Mouse (Mus musculus): Measurements from ENCODE around the gene Stk17b. TPM values are rescaled to one million over a fixed set of nuclear protein-coding genes. Genes with fewer than 3 reads are reported as not detected.
"Not testable (repeated sequence)": the region's sequence is repeated elsewhere in the genome, so short reads cannot be mapped to it uniquely, and the experiment has no call there.

Gene Stk17b
- polyA plus RNA-seq, 1 experiment from 2014 or later = 20.6 TPM

DNA sequence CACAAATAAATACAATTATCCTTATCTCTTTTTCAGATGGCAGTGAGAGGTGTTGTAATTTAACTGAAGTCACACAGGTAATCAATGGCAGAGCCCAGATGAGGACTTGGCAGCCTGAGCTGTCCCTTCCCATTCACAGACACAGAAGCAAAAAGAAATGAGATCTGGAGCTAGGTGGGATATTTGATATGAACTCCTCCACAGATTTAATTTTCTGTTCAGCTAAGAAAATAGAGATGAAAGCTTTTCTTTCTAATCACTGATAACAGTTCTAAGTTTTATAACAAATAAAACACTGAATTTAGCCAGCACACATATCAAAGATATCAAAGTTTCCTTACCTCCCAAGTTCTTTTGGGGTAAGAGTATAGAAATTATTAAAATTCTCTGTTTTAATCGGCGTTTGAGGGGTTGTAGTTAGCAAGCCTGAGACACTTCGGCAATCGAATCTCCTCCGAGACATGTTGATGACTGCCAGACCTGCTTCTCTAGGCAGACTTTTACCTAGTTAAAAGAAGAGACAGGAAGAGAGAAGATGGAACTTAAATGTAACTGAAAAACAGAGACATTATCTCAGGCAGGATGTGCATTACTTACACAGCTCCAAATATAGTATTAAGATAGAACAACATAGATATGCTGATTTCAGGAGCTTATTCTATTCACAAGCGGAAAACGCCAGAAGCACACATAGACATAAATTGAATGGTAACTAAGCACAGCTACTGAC is 8.7 kb downstream of the Stk17b start:
- Histone ChIP-seq H3K4me3 (no peak overlapping the region), H3K4me1 (no peaks in the 10 kb centered on the region), H3K9me3 (no peaks in the 10 kb centered on the region), H3K4me2 (no peak overlapping the region), H3K27ac (no peak overlapping the region), H3K27me3 (no peaks in the 10 kb centered on the region), H3K36me3 (no peaks in the 10 kb centered on the region), H3K9ac (no peak overlapping the region)
- WGBS = 89% methylated on average over 7 of the region's 7 CpGs
- ATAC-seq (ENCODE audit: borderline replicate concordance, extremely low read depth, low FRiP score, low TSS enrichment) = no peak

DNA sequence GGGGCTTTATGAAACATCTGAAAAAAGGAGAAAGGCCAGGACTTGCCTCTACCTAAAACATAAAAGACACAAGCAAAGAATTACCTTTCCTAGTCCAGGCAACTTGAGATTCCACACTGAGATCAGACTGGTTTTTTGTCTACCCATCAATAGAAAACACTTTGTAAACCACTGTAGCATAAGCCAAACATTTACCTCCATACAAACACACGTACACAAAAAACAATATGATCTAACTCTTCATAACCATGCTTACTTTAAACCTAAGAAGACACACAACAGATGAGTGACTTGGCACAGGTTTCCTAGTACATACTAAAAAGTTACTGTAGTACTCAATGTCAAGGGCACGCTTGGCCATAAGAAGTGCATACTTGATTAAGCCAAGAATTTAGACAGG is 9.5 kb downstream of the Stk17b start:
- Histone ChIP-seq H3K9me3 (no peaks in the 10 kb centered on the region), H3K27me3 (no peaks in the 10 kb centered on the region), H3K9ac (no peak overlapping the region), H3K4me3 (no peak overlapping the region), H3K4me2 (no peak overlapping the region), H3K36me3 (no peaks in the 10 kb centered on the region), H3K27ac (no peak overlapping the region), H3K4me1 (no peaks in the 10 kb centered on the region)
- no peak for ATAC-seq (ENCODE audit: borderline replicate concordance, extremely low read depth, low FRiP score, low TSS enrichment)
- 82% methylated on average over 2 of the region's 2 CpGs for WGBS

DNA sequence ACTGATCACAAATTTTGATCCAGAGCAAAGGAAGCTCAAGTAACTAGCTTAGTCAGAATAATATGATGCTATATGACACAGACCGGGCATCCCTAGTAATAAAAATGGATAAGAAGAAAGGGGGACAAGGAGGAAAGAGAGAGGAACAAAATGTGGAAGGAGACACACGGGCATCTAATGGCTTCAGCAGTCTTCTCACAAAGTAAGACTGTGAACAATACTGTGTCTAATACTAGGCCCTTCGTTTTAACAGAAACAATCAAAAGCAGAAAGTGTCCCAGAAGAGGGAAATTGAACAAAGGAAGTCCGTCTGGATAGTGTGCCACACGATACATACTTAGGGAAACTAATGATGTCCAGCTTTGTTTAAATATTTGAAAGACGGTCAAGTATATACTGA is 10.0 kb downstream of the Stk17b start:
- Histone ChIP-seq H3K9ac (no peak overlapping the region), H3K27ac (no peak overlapping the region), H3K4me3 (no peak overlapping the region), H3K4me2 (no peak overlapping the region), H3K4me1 (no peaks in the 10 kb centered on the region), H3K9me3 (no peaks in the 10 kb centered on the region), H3K27me3 (no peaks in the 10 kb centered on the region), H3K36me3 (no peaks in the 10 kb centered on the region)
- 78% methylated on average over 6 of the region's 6 CpGs for WGBS
- no peak for ATAC-seq (ENCODE audit: borderline replicate concordance, extremely low read depth, low FRiP score, low TSS enrichment)

DNA sequence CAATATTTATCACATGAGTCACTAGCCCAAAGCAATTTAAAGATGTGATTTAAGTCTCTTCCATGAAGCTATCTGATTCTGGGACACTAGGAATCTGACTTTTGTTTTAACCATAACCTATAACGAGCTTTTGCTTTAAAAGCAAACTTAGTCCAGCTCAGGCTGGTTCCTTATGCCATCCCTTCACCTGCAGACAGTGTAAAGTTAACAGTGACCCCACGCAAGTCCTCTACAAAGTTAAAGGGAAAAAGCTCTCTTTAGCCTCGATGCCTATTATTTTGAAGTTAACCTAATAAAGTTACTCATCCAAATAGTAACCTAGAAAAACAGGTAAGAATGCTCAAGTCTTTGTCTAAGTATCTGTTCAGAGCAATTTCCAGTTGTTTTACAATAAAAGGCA is 10.5 kb downstream of the Stk17b start:
- Histone ChIP-seq H3K9ac (no peak overlapping the region), H3K9me3 (no peaks in the 10 kb centered on the region), H3K27ac (no peak overlapping the region), H3K27me3 (no peaks in the 10 kb centered on the region), H3K36me3 (no peaks in the 10 kb centered on the region), H3K4me2 (no peak overlapping the region), H3K4me3 (no peak overlapping the region), H3K4me1 (no peaks in the 10 kb centered on the region)
- no peak for ATAC-seq (ENCODE audit: borderline replicate concordance, extremely low read depth, low FRiP score, low TSS enrichment)
- WGBS = 84% methylated on average over 3 of the region's 3 CpGs

DNA sequence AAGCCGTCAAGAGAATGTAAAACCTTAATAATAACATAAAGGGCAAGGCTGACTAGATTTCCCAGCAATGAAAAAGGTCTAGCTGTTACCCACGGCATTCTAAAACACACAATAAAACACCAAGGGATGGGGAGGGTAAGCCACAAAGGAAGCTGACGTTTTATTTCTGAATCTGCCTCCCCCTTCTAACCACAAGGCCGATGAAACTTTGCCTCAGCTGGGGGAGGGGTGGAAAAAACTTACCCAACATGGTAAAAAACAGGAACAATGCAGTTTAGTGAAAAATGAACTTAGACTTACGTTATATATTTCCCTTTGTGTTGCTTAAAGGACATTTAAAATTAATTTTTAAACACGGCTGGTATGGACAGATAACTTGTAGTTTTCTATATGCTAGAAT is 11.0 kb downstream of the Stk17b start:
- ATAC-seq (ENCODE audit: borderline replicate concordance, extremely low read depth, low FRiP score, low TSS enrichment) = no peak
- Histone ChIP-seq H3K36me3 (no peaks in the 10 kb centered on the region), H3K27me3 (no peaks in the 10 kb centered on the region), H3K9ac (no peak overlapping the region), H3K9me3 (no peaks in the 10 kb centered on the region), H3K27ac (no peak overlapping the region), H3K4me1 (no peaks in the 10 kb centered on the region), H3K4me3 (no peak overlapping the region), H3K4me2 (no peak overlapping the region)
- WGBS = 65% methylated on average over 6 of the region's 6 CpGs

DNA sequence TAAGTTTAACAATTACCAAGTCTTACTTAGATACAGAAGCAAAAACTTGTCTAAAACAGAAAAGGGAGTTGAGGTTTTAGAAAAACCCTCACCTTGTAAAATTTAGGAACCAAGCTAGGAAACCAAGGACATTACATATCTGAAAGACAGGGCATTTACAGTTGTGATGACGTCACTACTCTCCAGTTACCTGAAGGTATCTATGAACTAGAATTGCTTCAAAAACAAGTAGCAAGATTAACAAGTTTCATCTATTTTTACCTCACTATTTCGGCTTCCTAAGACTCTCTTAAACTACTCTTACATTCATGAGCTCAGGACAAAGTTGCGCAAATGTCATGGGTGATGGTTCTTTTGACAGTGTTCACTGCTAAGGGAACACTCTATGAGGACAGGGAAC is 12.1 kb downstream of the Stk17b start:
- no peak for ATAC-seq (ENCODE audit: borderline replicate concordance, extremely low read depth, low FRiP score, low TSS enrichment)
- no peak overlapping the region for H3K4me3 ChIP-seq

DNA sequence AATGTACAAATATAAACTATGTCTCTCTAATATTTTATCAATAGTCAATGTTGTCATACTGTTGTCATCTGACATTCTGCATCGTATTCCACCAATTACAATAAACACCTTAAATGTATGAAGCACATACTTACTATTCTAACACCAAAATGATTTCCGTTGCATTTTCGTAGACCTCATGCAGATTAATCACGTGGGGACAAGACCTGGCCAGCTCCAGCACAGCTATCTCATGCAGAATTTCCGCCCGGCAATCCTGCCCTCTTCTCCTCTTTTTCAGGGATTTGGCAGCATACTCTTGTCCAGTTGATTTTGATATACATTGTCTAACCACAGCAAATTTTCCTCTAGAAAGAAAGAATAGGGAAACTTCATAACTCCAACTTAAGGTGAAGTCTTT is 13.5 kb downstream of the Stk17b start:
- Histone ChIP-seq H3K4me1 (no peaks in the 10 kb centered on the region), H3K9me3 (no peaks in the 10 kb centered on the region), H3K27me3 (no peaks in the 10 kb centered on the region), H3K4me2 (no peak overlapping the region), H3K9ac (no peak overlapping the region), H3K4me3 (no peak overlapping the region), H3K27ac (no peak overlapping the region), H3K36me3 (no peaks in the 10 kb centered on the region)
- WGBS = 89% methylated on average over 6 of the region's 6 CpGs
- no peak for ATAC-seq (ENCODE audit: borderline replicate concordance, extremely low read depth, low FRiP score, low TSS enrichment)

More for the DNA sequence above, 12.1 kb downstream of the Stk17b start:
- H3K9me3 ChIP-seq = no peaks in the 10 kb centered on the region
- no peak overlapping the region for H3K27ac ChIP-seq
- no peaks in the 10 kb centered on the region for H3K4me1 ChIP-seq
- H3K4me2 ChIP-seq = no peak overlapping the region
- H3K36me3 ChIP-seq = no peaks in the 10 kb centered on the region
- WGBS = 88% methylated on average over 3 of the region's 3 CpGs
- H3K9ac ChIP-seq = no peak overlapping the region
- H3K27me3 ChIP-seq = no peaks in the 10 kb centered on the region

DNA sequence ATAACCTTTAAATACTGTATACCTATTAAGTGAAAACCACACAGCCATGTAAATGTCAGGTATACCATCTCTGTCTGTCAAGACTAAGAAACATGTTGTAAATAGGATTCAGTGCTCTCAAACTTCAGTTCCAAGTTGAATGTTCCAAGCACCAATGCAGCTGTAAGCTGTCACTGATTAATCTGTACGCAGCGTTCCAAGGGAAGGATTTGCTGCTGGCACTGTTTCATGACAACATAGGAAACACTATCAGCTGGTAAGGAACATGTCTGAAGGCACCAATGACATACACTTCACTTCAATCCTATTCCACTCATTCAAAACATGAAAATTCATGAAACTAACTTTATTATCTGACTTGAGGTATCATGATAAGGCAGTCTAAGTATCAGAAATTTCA is 18.9 kb downstream of the Stk17b start:
- no peak overlapping the region for H3K9ac ChIP-seq
- H3K4me1 ChIP-seq = no peaks in the 10 kb centered on the region
- no peaks in the 10 kb centered on the region for H3K27me3 ChIP-seq
- H3K4me2 ChIP-seq = no peak overlapping the region
- H3K27ac ChIP-seq = no peak overlapping the region
- H3K9me3 ChIP-seq = no peaks in the 10 kb centered on the region
- WGBS = 58% methylated on average over 2 of the region's 2 CpGs
- no peak for ATAC-seq (ENCODE audit: borderline replicate concordance, extremely low read depth, low FRiP score, low TSS enrichment)
- no peak overlapping the region for H3K4me3 ChIP-seq
- H3K36me3 ChIP-seq = 0 out of 2 replicates have a peak, but pooled peaks cover 4% of the 10 kb centered on the region

DNA sequence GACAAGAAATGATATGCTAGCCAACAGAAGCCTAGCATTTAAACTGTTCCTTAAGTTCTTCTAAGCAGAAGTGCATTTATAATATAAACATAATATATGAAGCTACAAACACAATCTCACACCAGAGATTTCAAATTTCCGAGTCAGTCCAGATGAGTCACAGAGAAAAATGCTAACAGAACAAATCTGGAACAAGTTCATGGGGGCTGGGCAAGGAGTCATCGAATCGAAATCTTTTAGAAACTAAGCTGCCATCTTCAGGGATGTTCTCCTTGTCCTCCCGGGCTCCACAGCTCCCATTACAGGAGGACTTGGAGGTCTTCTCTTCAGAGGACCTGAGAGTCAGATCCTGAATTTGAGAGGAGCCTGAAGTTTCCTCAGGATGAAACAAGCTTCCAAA is 27.7 kb downstream of the Stk17b start:
- ATAC-seq (ENCODE audit: borderline replicate concordance, extremely low read depth, low FRiP score, low TSS enrichment) = no peak
- H3K4me2 ChIP-seq = no peak overlapping the region
- H3K27ac ChIP-seq = no peak overlapping the region
- no peak overlapping the region for H3K9ac ChIP-seq
- H3K36me3 ChIP-seq = peaks cover 6% of the 10 kb centered on the region; the same call in 1 of the 2 replicates
- WGBS = 85% methylated on average over 4 of the region's 4 CpGs
- no peaks in the 10 kb centered on the region for H3K4me1 ChIP-seq
- no peak overlapping the region for H3K4me3 ChIP-seq
- H3K9me3 ChIP-seq = no peaks in the 10 kb centered on the region
- H3K27me3 ChIP-seq = no peaks in the 10 kb centered on the region

DNA sequence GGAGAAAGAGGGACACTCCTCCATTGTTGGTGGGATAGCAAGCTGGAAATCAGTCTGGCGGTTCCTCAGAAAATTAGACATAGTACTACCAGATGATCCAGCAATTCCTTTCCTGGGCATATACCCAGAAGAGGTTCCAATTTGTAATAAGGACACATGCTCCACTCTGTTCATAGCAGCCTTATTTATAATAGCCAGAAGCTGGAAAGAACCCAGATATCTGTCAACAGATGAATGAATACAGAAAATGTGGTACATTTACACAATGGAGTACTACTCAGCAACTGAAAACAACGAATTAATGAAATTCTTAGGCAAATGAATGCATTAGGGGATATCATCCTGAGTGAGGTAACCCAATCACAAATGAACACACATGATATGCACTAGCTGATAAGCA is 31.5 kb downstream of the Stk17b start:
- not testable (repeated sequence) for H3K9me3 ChIP-seq; H3K4me3 ChIP-seq; H3K36me3 ChIP-seq; H3K4me2 ChIP-seq; ATAC-seq (ENCODE audit: borderline replicate concordance, extremely low read depth, low FRiP score, low TSS enrichment); H3K9ac ChIP-seq; H3K27ac ChIP-seq; H3K4me1 ChIP-seq; H3K27me3 ChIP-seq
- 91% methylated on average over 2 of the region's 2 CpGs for WGBS

DNA sequence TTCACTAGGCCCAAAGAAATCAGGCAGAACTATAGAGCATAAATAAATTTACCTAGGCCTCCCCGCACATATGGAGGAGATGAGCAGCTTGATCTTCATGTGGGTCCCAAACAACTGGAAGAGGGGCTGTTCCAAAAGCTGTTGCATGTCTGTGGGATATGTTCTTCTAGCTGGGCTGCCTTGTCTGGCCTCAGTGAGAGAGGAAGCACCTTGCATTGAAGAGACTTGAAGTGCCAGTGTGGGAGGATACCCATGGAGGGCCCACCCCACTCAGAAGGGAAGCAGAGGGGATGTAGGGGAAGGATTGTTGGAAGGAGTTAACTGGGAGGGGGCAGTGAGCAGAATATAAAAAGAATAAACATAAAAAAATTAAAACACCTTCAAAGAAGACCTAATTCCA is 33.9 kb downstream of the Stk17b start:
- WGBS = 79% methylated on average over 1 of the region's 1 CpGs
- Histone ChIP-seq H3K27me3 (no peaks in the 10 kb centered on the region), H3K36me3 (no peaks in the 10 kb centered on the region), H3K9me3 (no peaks in the 10 kb centered on the region), H3K4me3 (no peak overlapping the region), H3K4me1 (no peaks in the 10 kb centered on the region), H3K4me2 (no peak overlapping the region), H3K9ac (no peak overlapping the region), H3K27ac (no peak overlapping the region)
- ATAC-seq (ENCODE audit: borderline replicate concordance, extremely low read depth, low FRiP score, low TSS enrichment) = no peak

DNA sequence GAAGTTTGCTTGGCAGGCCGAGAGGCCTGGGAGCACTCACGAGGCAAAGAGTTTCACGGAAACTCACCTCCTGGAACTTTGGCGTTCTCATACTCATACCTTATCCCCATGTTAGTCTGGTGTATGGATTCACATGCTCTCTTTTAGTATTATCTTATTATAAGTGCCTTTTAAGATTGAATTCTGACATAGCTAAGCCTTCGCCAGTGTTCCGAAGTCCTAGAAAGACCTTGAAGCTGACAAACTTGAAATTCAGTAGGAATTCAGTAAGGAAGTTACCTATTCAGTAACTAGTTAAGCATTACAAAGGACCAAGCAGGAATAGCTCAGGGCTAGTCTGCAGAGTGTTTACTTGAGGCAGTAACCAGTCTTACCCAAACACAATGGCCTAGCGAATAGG is 34.3 kb downstream of the Stk17b start:
- WGBS = 84% methylated on average over 7 of the region's 7 CpGs
- not testable (repeated sequence) for ATAC-seq (ENCODE audit: borderline replicate concordance, extremely low read depth, low FRiP score, low TSS enrichment); H3K27ac ChIP-seq; H3K36me3 ChIP-seq; H3K4me3 ChIP-seq; H3K4me2 ChIP-seq; H3K27me3 ChIP-seq; H3K4me1 ChIP-seq; H3K9ac ChIP-seq; H3K9me3 ChIP-seq

DNA sequence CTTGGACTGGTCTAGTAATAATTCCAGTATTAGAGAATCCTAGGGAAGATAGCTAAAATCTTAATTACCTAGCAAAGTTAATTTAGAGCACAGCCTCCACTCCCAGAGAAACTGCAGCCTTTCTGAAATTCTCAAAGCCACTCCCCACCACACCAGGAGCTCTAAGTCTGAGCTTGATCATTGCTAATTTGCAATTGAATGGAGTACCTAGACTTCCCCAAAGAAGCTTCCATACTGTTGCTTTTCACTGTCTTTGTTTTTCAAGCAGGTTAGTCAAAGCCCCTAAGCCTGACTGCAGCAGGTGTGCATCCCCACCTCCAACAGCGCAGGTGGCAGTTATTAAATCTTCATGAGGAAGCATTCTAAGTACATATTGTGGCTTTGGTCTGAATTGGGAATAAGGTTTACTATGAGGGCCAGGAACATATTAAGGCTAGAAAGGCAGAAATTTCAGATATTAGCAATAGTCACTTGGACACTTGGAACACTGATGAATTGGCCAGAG is 35.1 kb downstream of the Stk17b start:
- ATAC-seq (ENCODE audit: borderline replicate concordance, extremely low read depth, low FRiP score, low TSS enrichment); H3K4me2 ChIP-seq; H3K27ac ChIP-seq; H3K4me1 ChIP-seq; H3K4me3 ChIP-seq; H3K9ac ChIP-seq; H3K9me3 ChIP-seq; H3K36me3 ChIP-seq; H3K27me3 ChIP-seq: not testable (repeated sequence)
- WGBS = 83% methylated on average over 1 of the region's 1 CpGs

Measured in lung, embryonic 15.5 days (tissue).